Mouse (Mus musculus) spleen, adult 2 months (tissue): ENCODE data around the gene Olfr525. TPM values are rescaled to one million over a fixed set of nuclear protein-coding genes. Genes with fewer than 3 reads are reported as not detected.
A peak's percentile ranks its signal among the peaks of the same experiment; 100 is the strongest.

Experiments
- DNase-seq, 2 experiments: peaks; one replicate each; pipeline versions ENCODE4 v3.0.0 to v3.0.0-alpha.2; 2012 to 2021; ENCODE audit warnings: low spot score in 2 of 2, low read depth in 1 of 2
- H3K27ac ChIP-seq: fragments of 200-500 bp; 2 replicates; pipeline ENCODE4 v1.5.1; 2012; ENCODE audit warnings: low read length, inconsistent platforms; ENCODE audit not compliant: insufficient read depth
- H3K27me3 ChIP-seq: fragments of 200-500 bp; 2 replicates; pipeline ENCODE4 v1.6.1; 2012; ENCODE audit warnings: mild to moderate bottlenecking, moderate library complexity, low read length, inconsistent platforms; ENCODE audit not compliant: control insufficient read depth, insufficient read depth
- H3K36me3 ChIP-seq: fragments of 200-500 bp; 2 replicates; pipeline ENCODE4 v1.6.1; 2012; ENCODE audit warnings: mild to moderate bottlenecking, low read length, inconsistent platforms; ENCODE audit not compliant: control insufficient read depth, insufficient read depth
- H3K4me1 ChIP-seq: fragments of 200-500 bp; 2 replicates; pipeline ENCODE4 v1.6.1; 2011; ENCODE audit warnings: inconsistent platforms; ENCODE audit not compliant: control insufficient read depth, insufficient read depth, insufficient read length
- H3K4me3 ChIP-seq: fragments of 200-500 bp; 2 replicates; pipeline ENCODE4 v1.5.1; 2011; ENCODE audit warnings: mild to moderate bottlenecking, inconsistent platforms; ENCODE audit not compliant: insufficient read depth, insufficient read length; ENCODE audit errors: extremely low read depth
- CTCF ChIP-seq: fragments of 200-500 bp; IDR thresholded peaks from 2 replicates; pipeline ENCODE4 v1.5.1; 2011; ENCODE audit warnings: mild to moderate bottlenecking, inconsistent platforms; ENCODE audit not compliant: insufficient read depth, insufficient read length, insufficient replicate concordance; ENCODE audit errors: extremely low read depth
- POLR2A ChIP-seq: fragments of 200-500 bp; IDR thresholded peaks from 2 replicates; pipeline ENCODE4 v1.6.1; 2011; ENCODE audit warnings: low read depth, low read length, inconsistent platforms
- WGBS: fragments of 180-500 bp; shearing (Covaris S2); methylation state at CpG from one replicate; pipeline ENCODE4 v1.1.7; 2018; 5-methylcytosine and 5-hydroxymethylcytosine counted together
- polyA plus RNA-seq: library from polyadenylated mRNA; depleted of rRNA; stranded (reverse); fragments of >200 nt; gene quantifications from 2 replicates; pipeline ENCODE4 v1.2.3, GENCODE M21; 2012; rRNA removed

Gene Olfr525
- not detected in 2 replicates for polyA plus RNA-seq

- WGBS = 48% methylated on average over 1 of the region's 1 CpGs
- DNase-seq = no peak
These were observed at the start of gene Olfr525 for GRCm38 (mm10) chr7:140320558-140320957. Gene Olfr525 (plus strand): TSS chr7:140320858.

GRCm38 (mm10) chr7:140295746-140296145 lies 24.9 kb upstream of the Olfr525 start:
- no peaks in the 10 kb centered on the region for H3K4me1 ChIP-seq
- H3K4me3 ChIP-seq = no peak overlapping the region
- DNase-seq = no peak
- TF ChIP-seq CTCF (no peak), POLR2A (no peak)
- no peaks in the 10 kb centered on the region for H3K36me3 ChIP-seq
- H3K27me3 ChIP-seq = no peaks in the 10 kb centered on the region
- no peak overlapping the region for H3K27ac ChIP-seq
- 93% methylated on average over 9 of the region's 9 CpGs for WGBS

More at GRCm38 (mm10) chr7:140320558-140320957, at the start of gene Olfr525:
- Histone ChIP-seq H3K4me1 (no peaks in the 10 kb centered on the region), H3K36me3 (no peaks in the 10 kb centered on the region), H3K27ac (no peak within 1 kb of the TSS), H3K4me3 (no peak within 1 kb of the TSS), H3K27me3 (no peaks in the 10 kb centered on the region)
- no peak for TF ChIP-seq POLR2A
- TF ChIP-seq CTCF = no peak

GRCm38 (mm10) chr7:140296876-140297275 lies 23.8 kb upstream of the Olfr525 start:
- Histone ChIP-seq H3K4me3 (no peak overlapping the region), H3K27me3 (no peaks in the 10 kb centered on the region), H3K36me3 (no peaks in the 10 kb centered on the region), H3K27ac (no peak overlapping the region), H3K4me1 (no peaks in the 10 kb centered on the region)
- TF ChIP-seq POLR2A (no peak), CTCF (no peak)
- DNase-seq = no peak
- 81% methylated on average over 6 of the region's 6 CpGs for WGBS

GRCm38 (mm10) chr7:140299416-140299815 lies 21.2 kb upstream of the Olfr525 start:
- WGBS = 82% methylated on average over 3 of the region's 3 CpGs
- no peaks in the 10 kb centered on the region for H3K4me1 ChIP-seq
- DNase-seq = no peak
- H3K27ac ChIP-seq = no peak overlapping the region
- no peaks in the 10 kb centered on the region for H3K27me3 ChIP-seq
- no peak overlapping the region for H3K4me3 ChIP-seq
- H3K36me3 ChIP-seq = no peaks in the 10 kb centered on the region
- TF ChIP-seq CTCF (no peak), POLR2A (no peak)

GRCm38 (mm10) chr7:140319861-140320385 lies 735 bp upstream of the Olfr525 start:
- H3K27me3 ChIP-seq = no peaks in the 10 kb centered on the region
- no peaks in the 10 kb centered on the region for H3K36me3 ChIP-seq
- no peak for DNase-seq
- 88% methylated on average over 3 of the region's 3 CpGs for WGBS
- TF ChIP-seq CTCF (no peak), POLR2A (no peak)
- no peaks in the 10 kb centered on the region for H3K4me1 ChIP-seq
- no peak overlapping the region for H3K27ac ChIP-seq
- H3K4me3 ChIP-seq = no peak overlapping the region

- Histone ChIP-seq H3K27ac (no peak overlapping the region), H3K27me3 (no peaks in the 10 kb centered on the region), H3K36me3 (no peaks in the 10 kb centered on the region), H3K4me3 (no peak overlapping the region), H3K4me1 (no peaks in the 10 kb centered on the region)
- TF ChIP-seq POLR2A = no peak
- no peak for TF ChIP-seq CTCF
- peak in 1 of 2 experiments; percentile 12 for DNase-seq
These were observed 477 bp downstream of the Olfr525 start for GRCm38 (mm10) chr7:140321135-140321534.

GRCm38 (mm10) chr7:140329766-140330304 lies 9.2 kb downstream of the Olfr525 start:
- Histone ChIP-seq H3K27ac (no peak overlapping the region), H3K36me3 (no peaks in the 10 kb centered on the region), H3K27me3 (no peaks in the 10 kb centered on the region), H3K4me1 (no peaks in the 10 kb centered on the region), H3K4me3 (no peak overlapping the region)
- DNase-seq = no peak
- no peak for TF ChIP-seq POLR2A
- no peak for TF ChIP-seq CTCF
- 73% methylated on average over 1 of the region's 1 CpGs for WGBS
